Mouse (Mus musculus) embryonic facial prominence, embryonic 15.5 days (tissue): ENCODE measurements around the gene Tmem106c. TPM values are rescaled to one million over a fixed set of nuclear protein-coding genes. Genes with fewer than 3 reads are reported as not detected.
A peak's percentile ranks its signal among the peaks of the same experiment; 100 is the strongest.

Experiments
- ATAC-seq: fragments of 200-750 bp; cut with Nextera tagmentation; 2 replicates; pipeline ENCODE4 v1.8.0; 2017; ENCODE audit warnings: low read depth, moderate TSS enrichment; ENCODE audit not compliant: insufficient number of reproducible peaks, low FRiP score, low TSS enrichment
- H3K27ac ChIP-seq: fragments of 300-500 bp; sonication (generic); replicated peaks from 2 replicates; pipeline ENCODE4 v1.5.1; 2015; ENCODE audit warnings: mild to moderate bottlenecking, inconsistent platforms
- H3K27me3 ChIP-seq: fragments of 300-500 bp; sonication (generic); 2 replicates; pipeline ENCODE4 v1.6.1; 2015; ENCODE audit warnings: inconsistent platforms
- H3K36me3 ChIP-seq: fragments of 300-500 bp; sonication (generic); 2 replicates; pipeline ENCODE4 v1.6.1; 2015; ENCODE audit warnings: mild to moderate bottlenecking, inconsistent platforms
- H3K4me1 ChIP-seq: fragments of 300-500 bp; sonication (generic); 2 replicates; pipeline ENCODE4 v1.6.1; 2015; ENCODE audit warnings: inconsistent platforms
- H3K4me2 ChIP-seq: fragments of 300-500 bp; sonication (generic); replicated peaks from 2 replicates; pipeline ENCODE4 v1.6.1; 2015; ENCODE audit warnings: mild to moderate bottlenecking, inconsistent platforms
- H3K4me3 ChIP-seq: fragments of 300-500 bp; sonication (generic); replicated peaks from 2 replicates; pipeline ENCODE4 v1.5.1; 2015; ENCODE audit warnings: mild to moderate bottlenecking, inconsistent platforms
- H3K9ac ChIP-seq: fragments of 300-500 bp; sonication (generic); 2 replicates; pipeline ENCODE4 v1.6.1; 2015; ENCODE audit warnings: inconsistent platforms
- H3K9me3 ChIP-seq: fragments of 300-500 bp; sonication (generic); replicated peaks from 2 replicates; pipeline ENCODE4 v1.6.1; 2016; ENCODE audit warnings: inconsistent platforms
- WGBS: fragments of 180-500 bp; shearing (Covaris S2); methylation state at CpG from one replicate; pipeline ENCODE4 v1.1.7; 2015; 5-methylcytosine and 5-hydroxymethylcytosine counted together
- polyA plus RNA-seq: library from polyadenylated mRNA; unstranded; fragments of >200 nt; fragmentation: Nextera tagmentation; extraction: Ambion mirVana; gene quantifications from 2 replicates; pipeline ENCODE4 v1.2.1, GENCODE M21; 2015

Tmem106c gene
- polyA plus RNA-seq, 1 experiment from 2014 or later: 60.8 TPM

- H3K4me2 ChIP-seq: no peak overlapping the region
- 67% methylated on average over 4 of the region's 4 CpGs for WGBS
- H3K4me1 ChIP-seq: peaks cover 33% of the 10 kb centered on the region
- no peak overlapping the region for H3K9ac ChIP-seq
- ATAC-seq: no peak
- H3K4me3 ChIP-seq: no peak overlapping the region
- H3K36me3 ChIP-seq: no peaks in the 10 kb centered on the region
- no peaks in the 10 kb centered on the region for H3K9me3 ChIP-seq
- H3K27ac ChIP-seq: no peak overlapping the region
- H3K27me3 ChIP-seq: no peaks in the 10 kb centered on the region
These were observed 11.2 kb upstream of the Tmem106c start for GRCm38 (mm10) chr15:97952889-97953189.

DNA sequence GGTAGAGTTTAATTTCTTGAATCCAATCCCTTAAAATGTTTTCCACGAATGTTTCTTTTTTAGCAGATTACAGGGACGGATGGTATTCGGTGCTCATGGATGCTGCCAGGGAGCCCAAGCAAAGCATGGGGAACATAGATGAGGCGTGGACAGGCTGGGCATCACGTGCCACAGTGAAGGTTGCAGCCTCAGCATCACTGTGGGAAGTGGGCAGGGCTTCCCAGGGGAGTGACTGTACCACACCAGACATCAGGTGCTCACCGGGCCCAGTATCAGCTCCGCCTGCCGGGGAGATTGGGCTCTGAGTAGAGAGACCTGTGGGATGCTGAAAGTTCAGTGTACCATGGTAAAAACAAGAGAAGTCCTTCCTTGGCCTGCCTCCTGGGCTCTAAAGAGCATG lies 9.3 kb upstream of the Tmem106c start:
- H3K4me1 ChIP-seq: peaks cover 19% of the 10 kb centered on the region
- no peak for ATAC-seq
- WGBS: 75% methylated on average over 8 of the region's 8 CpGs
- no peaks in the 10 kb centered on the region for H3K27me3 ChIP-seq
- H3K36me3 ChIP-seq: no peaks in the 10 kb centered on the region
- H3K9me3 ChIP-seq: no peaks in the 10 kb centered on the region
- no peak overlapping the region for H3K4me2 ChIP-seq
- H3K9ac ChIP-seq: no peak overlapping the region
- no peak overlapping the region for H3K4me3 ChIP-seq
- H3K27ac ChIP-seq: no peak overlapping the region

- Histone ChIP-seq H3K9me3 (no peaks in the 10 kb centered on the region), H3K27ac (no peak overlapping the region), H3K4me2 (no peak overlapping the region), H3K4me3 (no peak overlapping the region), H3K9ac (no peak overlapping the region), H3K36me3 (no peaks in the 10 kb centered on the region), H3K27me3 (no peaks in the 10 kb centered on the region), H3K4me1 (peaks cover 18% of the 10 kb centered on the region)
- ATAC-seq: no peak
- 42% methylated on average over 1 of the region's 1 CpGs for WGBS
These were observed 8.7 kb upstream of the Tmem106c start for GRCm38 (mm10) chr15:97955286-97955685.

DNA sequence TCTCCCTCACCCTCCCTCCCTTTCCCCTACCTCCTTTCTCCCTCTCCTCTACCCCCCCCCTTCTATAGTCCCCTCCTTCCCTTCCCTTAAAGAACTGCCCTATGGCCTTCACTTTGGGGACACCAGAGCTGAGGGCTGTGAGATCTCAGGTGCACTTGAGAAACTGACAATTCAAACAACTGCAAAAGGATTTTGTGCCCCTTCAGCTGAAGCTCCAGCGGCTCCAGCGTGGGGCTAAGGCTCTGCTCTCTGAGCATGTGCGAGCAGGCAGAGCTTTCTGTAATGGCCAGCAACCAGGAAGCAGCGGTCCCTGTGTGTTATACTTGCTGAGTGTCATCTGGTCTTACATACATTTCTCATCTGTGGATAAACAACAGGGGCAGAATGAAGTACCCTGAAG lies 8.3 kb upstream of the Tmem106c start:
- no peak overlapping the region for H3K9ac ChIP-seq

GRCm38 (mm10) chr15:97956416-97956815 lies 7.6 kb upstream of the Tmem106c start:
- Histone ChIP-seq H3K27ac (no peak overlapping the region), H3K4me2 (no peak overlapping the region), H3K27me3 (no peaks in the 10 kb centered on the region), H3K4me3 (no peak overlapping the region), H3K9ac (no peak overlapping the region), H3K36me3 (no peaks in the 10 kb centered on the region), H3K9me3 (no peaks in the 10 kb centered on the region), H3K4me1 (peaks cover 13% of the 10 kb centered on the region)
- no peak for ATAC-seq
- WGBS: 44% methylated on average over 11 of the region's 11 CpGs

More for the DNA sequence above, 8.3 kb upstream of the Tmem106c start:
- Histone ChIP-seq H3K4me1 (peaks cover 13% of the 10 kb centered on the region), H3K36me3 (no peaks in the 10 kb centered on the region), H3K4me2 (no peak overlapping the region), H3K4me3 (no peak overlapping the region), H3K9me3 (no peaks in the 10 kb centered on the region), H3K27ac (no peak overlapping the region), H3K27me3 (no peaks in the 10 kb centered on the region)
- no peak for ATAC-seq
- WGBS: 17% methylated on average over 4 of the region's 4 CpGs

- Histone ChIP-seq H3K9me3 (no peaks in the 10 kb centered on the region), H3K36me3 (peaks cover 5% of the 10 kb centered on the region; the same call in 1 of the 2 replicates), H3K4me3 (peak overlapping the region; percentile 76), H3K27me3 (no peaks in the 10 kb centered on the region), H3K27ac (peak overlapping the region; percentile 63), H3K9ac (peak overlapping the region; percentile 12), H3K4me1 (peaks cover 6% of the 10 kb centered on the region), H3K4me2 (peak overlapping the region; percentile 81)
- ATAC-seq: no peak
- WGBS: 10% methylated on average over 13 of the region's 13 CpGs
These were observed 541 bp upstream of the Tmem106c start for GRCm38 (mm10) chr15:97963329-97963988.

DNA sequence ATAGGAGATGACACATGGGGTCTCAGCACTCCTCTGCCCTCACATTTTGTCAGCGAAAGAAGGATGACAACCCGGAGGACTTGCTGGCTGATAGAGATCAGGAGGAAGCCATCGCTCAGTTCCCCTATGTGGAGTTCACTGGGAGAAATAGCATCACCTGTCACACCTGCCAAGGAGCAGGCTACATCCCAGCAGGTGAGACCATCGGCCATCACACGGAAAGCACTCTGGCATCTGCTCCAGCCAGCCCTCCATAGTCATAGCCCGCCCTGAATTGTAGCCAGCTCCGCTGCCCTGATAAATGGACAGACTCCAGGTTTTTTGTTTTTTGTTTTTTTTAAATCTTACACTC lies 812 bp downstream of the Tmem106c start:
- Histone ChIP-seq H3K4me1 (peaks cover 6% of the 10 kb centered on the region), H3K27me3 (no peaks in the 10 kb centered on the region), H3K9ac (peak overlapping the region; percentile 60), H3K27ac (peak overlapping the region; percentile 79; the same call in 1 of the 2 replicates), H3K4me2 (peak overlapping the region; percentile 81), H3K9me3 (no peaks in the 10 kb centered on the region), H3K36me3 (peaks cover 6% of the 10 kb centered on the region; the same call in 1 of the 2 replicates), H3K4me3 (peak overlapping the region; percentile 76)
- ATAC-seq: no peak
- 16% methylated on average over 7 of the region's 7 CpGs for WGBS

GRCm38 (mm10) chr15:97965311-97966045 lies 1.5 kb downstream of the Tmem106c start:
- no peak overlapping the region for H3K4me2 ChIP-seq
- H3K9me3 ChIP-seq: no peaks in the 10 kb centered on the region
- no peak overlapping the region for H3K9ac ChIP-seq
- H3K4me1 ChIP-seq: peaks cover 6% of the 10 kb centered on the region
- 62% methylated on average over 17 of the region's 17 CpGs for WGBS
- H3K36me3 ChIP-seq: peaks cover 6% of the 10 kb centered on the region; the same call in 1 of the 2 replicates
- no peak overlapping the region for H3K27ac ChIP-seq
- no peak overlapping the region for H3K4me3 ChIP-seq
- ATAC-seq: no peak
- H3K27me3 ChIP-seq: no peaks in the 10 kb centered on the region

DNA sequence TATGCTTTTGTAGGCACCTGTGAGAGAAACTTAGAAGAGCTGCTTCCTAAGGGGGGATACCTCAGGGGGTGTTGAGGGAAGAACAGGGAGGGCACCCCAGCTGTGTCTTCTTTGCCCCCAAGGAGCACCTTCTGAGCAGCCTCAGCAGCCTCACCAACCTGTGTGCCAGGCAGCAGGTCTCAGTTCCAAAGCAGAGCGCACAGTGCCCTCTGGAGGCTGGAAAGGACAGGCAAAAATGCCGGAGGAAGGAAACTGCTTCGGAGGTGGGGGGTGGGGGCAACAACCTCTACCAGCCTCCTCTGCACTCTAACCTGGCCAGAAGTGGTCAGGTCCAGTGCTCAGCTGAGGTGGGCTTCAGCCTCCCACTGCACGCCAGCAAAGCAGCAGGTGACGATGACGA lies 6.3 kb downstream of the Tmem106c start:
- Histone ChIP-seq H3K4me1 (no peaks in the 10 kb centered on the region), H3K27ac (no peak overlapping the region), H3K27me3 (no peaks in the 10 kb centered on the region), H3K36me3 (peaks cover 6% of the 10 kb centered on the region; the same call in 1 of the 2 replicates), H3K4me2 (no peak overlapping the region), H3K4me3 (no peak overlapping the region), H3K9ac (no peak overlapping the region), H3K9me3 (no peaks in the 10 kb centered on the region)
- ATAC-seq: no peak
- 39% methylated on average over 6 of the region's 6 CpGs for WGBS

DNA sequence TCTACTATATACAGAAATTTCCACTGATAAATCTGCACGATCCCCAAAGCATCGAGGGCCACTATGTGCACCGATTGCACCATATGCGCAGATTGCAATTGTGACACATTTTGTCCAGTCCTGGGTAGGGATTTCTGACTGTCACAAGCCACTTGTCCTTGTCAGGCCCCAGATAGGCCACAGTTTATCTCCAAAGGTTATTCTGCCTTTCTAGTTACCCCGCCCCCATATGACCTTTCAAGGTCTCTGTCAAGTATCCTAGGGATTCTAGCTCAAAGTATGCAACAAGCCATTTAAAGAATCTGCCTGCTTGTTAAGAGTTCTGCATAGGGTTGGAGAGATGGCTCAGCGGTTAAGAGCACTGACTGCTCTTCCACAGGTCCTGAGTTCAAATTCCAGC lies 8.6 kb downstream of the Tmem106c start:
- no peak overlapping the region for H3K27ac ChIP-seq
- H3K4me3 ChIP-seq: no peak overlapping the region
- H3K4me1 ChIP-seq: no peaks in the 10 kb centered on the region
- H3K4me2 ChIP-seq: no peak overlapping the region
- H3K9me3 ChIP-seq: no peaks in the 10 kb centered on the region
- H3K36me3 ChIP-seq: peaks cover 6% of the 10 kb centered on the region; the same call in 1 of the 2 replicates
- no peak for ATAC-seq
- 90% methylated on average over 6 of the region's 6 CpGs for WGBS
- no peak overlapping the region for H3K9ac ChIP-seq
- no peaks in the 10 kb centered on the region for H3K27me3 ChIP-seq

- Histone ChIP-seq H3K9me3 (no peaks in the 10 kb centered on the region), H3K27ac (no peak overlapping the region), H3K27me3 (no peaks in the 10 kb centered on the region), H3K4me3 (no peak overlapping the region), H3K36me3 (peaks cover 8% of the 10 kb centered on the region), H3K4me2 (no peak overlapping the region), H3K4me1 (no peaks in the 10 kb centered on the region), H3K9ac (no peak overlapping the region)
- 28% methylated on average over 11 of the region's 11 CpGs for WGBS
- no peak for ATAC-seq
These were observed 9.4 kb downstream of the Tmem106c start for GRCm38 (mm10) chr15:97973248-97974005.
